Mouse (Mus musculus) bone marrow macrophage, adult 2 months (primary cell): ENCODE measurements around the gene Ybx2. TPM values are rescaled to one million over a fixed set of nuclear protein-coding genes. Genes with fewer than 3 reads are reported as not detected.
A peak's percentile ranks its signal among the peaks of the same experiment; 100 is the strongest.

Experiments used
- H3K27ac ChIP-seq: 2 replicates; pipeline ENCODE4 v1.5.1; 2012; ENCODE audit warnings: low read depth, low read length; ENCODE audit not compliant: insufficient read depth
- H3K4me1 ChIP-seq: 2 replicates; pipeline ENCODE4 v1.6.1; 2012; ENCODE audit warnings: low read length; ENCODE audit not compliant: control insufficient read depth, insufficient read depth
- H3K4me3 ChIP-seq: 2 replicates; pipeline ENCODE4 v1.5.1; 2012; ENCODE audit warnings: mild to moderate bottlenecking, low read length, moderate library complexity; ENCODE audit not compliant: insufficient read depth
- CTCF ChIP-seq: IDR thresholded peaks from 2 replicates; pipeline ENCODE4 v1.5.1; 2012; ENCODE audit warnings: low read depth, mild to moderate bottlenecking, low read length, moderate library complexity
- POLR2A ChIP-seq: IDR thresholded peaks from 2 replicates; pipeline ENCODE4 v1.6.1; 2012; ENCODE audit warnings: mild to moderate bottlenecking, low read depth, low read length, borderline replicate concordance
- polyA plus RNA-seq: library from polyadenylated mRNA; stranded (reverse); fragments of >200 nt; gene quantifications from 2 replicates; pipeline ENCODE4 v1.2.4, GENCODE M21; 2012; ENCODE audit not compliant: missing spikeins, insufficient read depth, insufficient read length

Ybx2 gene
- polyA plus RNA-seq, 1 experiment = not detected

DNA sequence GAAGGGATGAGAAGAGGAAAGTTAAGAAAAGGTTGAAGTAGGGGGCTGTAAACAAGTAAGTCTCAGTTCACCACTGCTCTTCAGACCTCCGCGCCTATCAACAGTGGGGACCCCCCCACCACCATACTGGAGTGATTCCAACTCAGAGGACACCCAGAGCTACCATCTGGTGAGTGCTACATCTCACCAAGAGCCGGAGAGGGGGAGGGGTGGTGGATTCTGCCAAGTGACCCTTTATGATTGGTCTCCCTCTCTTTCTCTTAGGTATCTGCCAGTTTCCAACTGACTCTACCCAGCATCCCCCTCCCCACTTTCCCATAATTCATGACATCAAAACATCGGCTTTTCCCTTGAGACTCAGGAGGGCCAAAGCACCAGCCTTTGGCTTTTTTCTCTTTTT is 5.4 kb downstream of the Ybx2 start:
- Histone ChIP-seq H3K27ac (no peak overlapping the region), H3K4me3 (no peak overlapping the region), H3K4me1 (no peaks in the 10 kb centered on the region)
- TF ChIP-seq CTCF (no peak), POLR2A (no peak)

DNA sequence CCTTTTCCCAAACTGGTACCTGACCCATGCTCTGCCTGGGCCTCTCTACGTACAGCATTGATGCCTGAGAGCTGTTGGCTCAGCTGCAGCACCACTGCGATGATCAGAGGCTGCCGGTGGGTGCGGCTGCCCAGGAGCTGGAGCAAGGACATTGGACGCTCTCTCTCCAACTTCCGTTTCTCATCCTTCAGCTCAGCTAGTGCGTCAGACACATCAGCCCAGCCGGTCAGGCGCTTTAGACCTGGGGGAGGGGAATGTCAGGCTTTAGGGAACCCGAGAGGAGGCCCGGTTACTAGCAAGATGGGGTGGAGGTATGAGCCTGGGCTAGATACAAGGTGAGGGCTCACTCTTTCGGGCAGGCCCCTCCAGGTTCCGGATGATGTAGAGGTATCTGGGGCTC is 9.6 kb downstream of the Ybx2 start:
- H3K4me3 ChIP-seq = no peak overlapping the region
- H3K4me1 ChIP-seq = peaks cover 5% of the 10 kb centered on the region; the same call in 1 of the 2 replicates
- TF ChIP-seq POLR2A (no peak), CTCF (no peak)
- H3K27ac ChIP-seq = no peak overlapping the region

DNA sequence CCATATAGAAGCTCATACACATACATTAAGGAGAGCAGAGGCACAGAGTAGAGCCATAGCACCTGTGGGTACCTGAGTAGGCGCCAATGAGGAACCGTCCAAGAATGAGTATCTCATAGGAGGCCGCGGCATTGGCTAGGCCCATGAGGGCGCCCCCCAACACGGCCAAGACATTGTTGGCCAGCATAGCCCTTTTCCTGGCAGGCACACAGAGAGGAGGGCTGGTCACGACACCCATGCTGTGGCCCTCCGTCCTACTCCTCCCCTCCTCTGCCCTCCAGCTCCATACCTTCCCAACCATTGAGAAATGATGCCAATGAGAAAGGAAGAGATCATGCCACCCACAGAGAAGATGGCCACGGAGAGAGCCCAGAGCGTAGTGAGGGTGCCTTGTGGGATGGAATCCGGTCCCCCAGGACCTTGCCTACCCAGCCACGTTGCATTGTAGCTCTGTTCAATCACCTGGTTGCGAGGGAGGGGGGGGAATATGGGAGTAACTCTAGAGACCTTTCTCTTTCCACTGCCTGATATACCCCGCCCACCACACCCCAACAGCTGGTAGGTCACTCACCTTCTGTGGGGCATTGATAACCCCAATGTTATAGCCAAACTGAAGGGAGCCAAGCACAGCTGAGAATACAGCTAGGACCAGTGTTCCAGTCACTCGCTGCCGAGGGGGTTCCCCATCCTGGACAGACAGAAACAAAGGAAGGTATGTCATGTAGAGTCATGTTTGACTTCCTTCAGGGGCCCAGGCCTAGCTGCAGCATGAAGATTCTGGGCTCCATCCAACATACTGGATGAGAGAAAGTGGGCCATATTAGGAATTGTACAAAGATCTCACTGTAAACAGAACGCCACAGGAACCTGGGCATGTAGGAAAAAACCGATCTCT is 10.6 kb downstream of the Ybx2 start:
- H3K4me3 ChIP-seq = no peak overlapping the region
- TF ChIP-seq POLR2A (no peak), CTCF (no peak)
- peaks cover 5% of the 10 kb centered on the region; the same call in 1 of the 2 replicates for H3K4me1 ChIP-seq
- H3K27ac ChIP-seq = no peak overlapping the region

DNA sequence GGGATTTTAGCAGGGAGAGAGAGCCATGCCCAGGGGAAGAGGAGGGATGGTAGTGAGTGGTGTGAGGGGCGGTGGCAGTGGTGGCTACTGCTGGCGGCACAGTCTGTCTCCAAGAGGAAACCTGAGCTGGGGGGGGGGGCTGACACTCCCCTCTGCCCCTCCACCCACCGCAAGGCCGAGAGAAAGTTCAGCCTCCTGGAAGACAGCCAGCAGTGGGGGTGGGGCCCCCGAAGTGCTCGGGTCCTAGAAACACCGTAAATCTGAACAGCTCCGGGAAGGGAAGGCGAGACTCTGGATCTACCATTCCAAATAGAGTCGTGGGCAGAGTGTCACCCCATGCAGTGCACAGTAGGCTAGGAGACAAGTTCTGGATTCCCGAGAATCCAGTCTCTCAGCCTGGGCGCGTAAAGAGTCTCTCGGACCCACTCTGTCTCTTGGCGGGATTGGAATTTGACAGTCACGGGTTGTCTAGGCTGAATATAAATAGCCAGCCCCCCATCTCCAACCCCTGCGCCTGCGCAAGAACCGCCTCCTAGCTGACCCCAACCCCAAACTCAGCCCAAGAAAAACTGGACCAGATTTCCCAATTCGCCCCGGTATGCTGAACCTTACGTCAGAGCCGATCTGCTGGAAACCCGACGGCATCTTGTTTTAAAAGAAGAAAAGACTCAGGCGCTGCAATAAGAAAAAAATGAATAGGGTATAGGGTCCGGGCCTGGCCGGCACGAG is 11.9 kb downstream of the Ybx2 start:
- Histone ChIP-seq H3K27ac (no peak overlapping the region), H3K4me1 (peaks cover 5% of the 10 kb centered on the region; the same call in 1 of the 2 replicates), H3K4me3 (peak overlapping the region; percentile 6; the same call in 1 of the 2 replicates)
- no peak for TF ChIP-seq POLR2A
- no peak for TF ChIP-seq CTCF

DNA sequence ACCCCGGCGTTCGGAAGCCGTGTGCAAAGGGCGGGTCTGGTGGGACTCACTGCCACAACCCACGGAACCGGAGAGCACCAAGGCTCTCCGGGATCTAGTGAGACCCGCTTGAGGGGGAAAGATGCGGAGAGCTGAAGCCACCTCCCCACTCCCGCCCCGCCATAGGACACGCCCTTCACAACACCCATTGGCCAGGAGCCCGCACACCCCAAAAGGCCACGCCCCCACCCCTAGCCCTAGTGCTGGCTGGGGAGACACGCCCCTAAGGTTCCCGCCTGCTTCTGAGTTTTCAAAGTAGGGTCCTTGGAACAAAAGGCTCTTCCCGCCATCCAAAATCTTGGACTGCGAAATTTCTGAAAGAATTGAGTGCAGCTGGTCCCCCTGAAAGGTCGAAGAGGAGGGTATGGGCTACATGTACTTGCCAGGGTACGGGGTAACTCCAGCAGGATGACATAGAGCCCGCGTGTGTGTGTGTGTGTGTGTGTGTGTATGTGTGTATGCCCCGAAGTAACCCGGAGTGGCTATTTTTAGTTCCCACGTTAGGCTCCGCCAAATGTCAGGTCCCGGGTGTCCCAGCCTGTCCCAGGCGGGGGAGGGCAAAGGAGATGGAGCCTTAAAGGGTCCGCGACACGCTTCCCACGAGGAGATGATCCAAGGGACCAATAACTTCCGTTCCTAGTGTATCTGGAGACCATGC is 12.6 kb downstream of the Ybx2 start, which contains the start of gene Slc2a4:
Slc2a4 (minus strand) TSS at position 123 of the 697 bp plus-strand sequence.
- Histone ChIP-seq H3K4me1 (peaks cover 5% of the 10 kb centered on the region; the same call in 1 of the 2 replicates), H3K27ac (no peak within 1 kb of the TSS), H3K4me3 (peak within 1 kb of the TSS; percentile 41)
- TF ChIP-seq CTCF (no peak), POLR2A (no peak)

DNA sequence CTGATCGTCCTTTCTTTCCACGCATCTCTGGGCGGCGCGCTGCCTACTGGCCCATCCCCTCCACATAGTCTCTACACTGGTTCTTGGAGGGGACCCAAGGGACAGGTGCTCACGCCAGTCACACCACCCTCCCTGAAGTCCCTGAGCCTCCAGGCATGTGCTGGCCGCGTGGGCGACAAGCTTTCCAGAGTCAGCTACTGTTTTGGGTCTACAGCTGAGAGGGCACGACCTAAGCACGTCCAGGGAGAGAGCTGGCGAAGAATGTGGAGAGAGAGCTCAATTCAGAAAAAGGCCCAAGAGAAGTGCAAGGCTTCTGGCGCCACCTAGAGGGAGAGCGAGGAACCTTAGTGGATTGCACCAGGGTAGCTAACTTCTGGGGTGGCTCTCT is 13.2 kb downstream of the Ybx2 start:
- Histone ChIP-seq H3K27ac (no peak overlapping the region), H3K4me3 (peak overlapping the region; percentile 41), H3K4me1 (peaks cover 5% of the 10 kb centered on the region; the same call in 1 of the 2 replicates)
- TF ChIP-seq CTCF (peak; percentile 76), POLR2A (no peak)

DNA sequence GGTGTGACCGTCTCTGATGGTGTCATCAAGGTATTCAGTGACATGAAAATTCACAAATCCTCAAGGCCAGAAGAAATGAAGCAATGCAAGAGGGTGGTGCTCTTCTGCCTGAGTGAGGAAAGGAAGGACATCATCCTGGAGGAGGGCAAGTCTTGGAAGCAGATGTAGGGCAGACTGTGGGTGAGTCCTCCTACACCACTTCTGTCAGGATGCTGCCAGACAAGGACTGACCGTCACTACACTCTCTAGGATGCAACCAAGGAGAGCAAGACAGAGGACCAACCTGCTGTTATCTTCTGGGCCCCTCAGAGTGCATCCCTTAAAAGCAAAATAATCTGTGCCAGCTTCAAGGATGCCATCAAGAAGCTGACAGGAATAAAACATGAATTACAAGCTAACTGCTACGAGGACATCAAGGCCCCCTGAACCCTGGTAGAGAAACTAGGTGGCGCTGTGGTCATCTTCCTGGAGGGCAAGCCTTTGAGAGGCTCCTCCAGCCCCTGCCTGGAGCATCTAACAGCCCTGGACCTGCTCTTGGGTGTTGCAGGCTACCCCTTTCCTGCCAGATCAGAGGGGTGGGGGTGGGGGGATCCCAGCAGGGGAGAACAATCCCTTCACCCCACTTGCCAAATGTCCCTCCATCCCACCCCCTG is 15.3 kb downstream of the Ybx2 start:
- peaks cover 5% of the 10 kb centered on the region; the same call in 1 of the 2 replicates for H3K4me1 ChIP-seq
- no peak overlapping the region for H3K4me3 ChIP-seq
- no peak for TF ChIP-seq POLR2A
- TF ChIP-seq CTCF = peak; percentile 13; the same call in 1 of the 2 replicates
- H3K27ac ChIP-seq = no peak overlapping the region

DNA sequence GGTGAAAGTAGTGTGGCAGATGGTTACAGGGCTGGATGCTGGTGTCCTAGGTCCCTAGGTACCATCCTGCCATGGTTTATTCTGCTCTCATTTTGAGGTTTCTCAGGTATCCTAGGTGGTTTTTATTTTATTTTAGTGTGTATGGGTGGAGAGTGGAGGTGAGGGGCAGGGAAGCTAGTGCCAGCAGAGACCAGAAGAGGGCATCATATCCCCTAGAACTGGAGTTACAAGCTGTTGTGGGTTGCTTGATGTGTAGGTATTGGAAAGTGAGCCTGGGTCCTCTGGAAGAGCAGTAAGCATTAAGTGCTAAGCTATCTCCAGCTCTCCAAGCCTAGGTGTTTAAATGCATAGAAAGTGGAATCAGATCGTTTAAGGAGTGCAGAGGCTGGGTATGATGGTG is 16.7 kb downstream of the Ybx2 start:
- no peak overlapping the region for H3K4me3 ChIP-seq
- H3K27ac ChIP-seq = no peak overlapping the region
- H3K4me1 ChIP-seq = peaks cover 5% of the 10 kb centered on the region; the same call in 1 of the 2 replicates
- TF ChIP-seq CTCF = no peak
- no peak for TF ChIP-seq POLR2A
